Mouse (Mus musculus): ENCODE measurements around the gene Dcbld2. TPM values are rescaled to one million over a fixed set of nuclear protein-coding genes. Genes with fewer than 3 reads are reported as not detected.
"Not testable (repeated sequence)": the region's sequence is repeated elsewhere in the genome, so short reads cannot be mapped to it uniquely, and the experiment has no call there.

The Dcbld2 gene
- total and polyA plus RNA-seq, 2 experiments from 2014 or later: 3.7 to 37.1 TPM

DNA sequence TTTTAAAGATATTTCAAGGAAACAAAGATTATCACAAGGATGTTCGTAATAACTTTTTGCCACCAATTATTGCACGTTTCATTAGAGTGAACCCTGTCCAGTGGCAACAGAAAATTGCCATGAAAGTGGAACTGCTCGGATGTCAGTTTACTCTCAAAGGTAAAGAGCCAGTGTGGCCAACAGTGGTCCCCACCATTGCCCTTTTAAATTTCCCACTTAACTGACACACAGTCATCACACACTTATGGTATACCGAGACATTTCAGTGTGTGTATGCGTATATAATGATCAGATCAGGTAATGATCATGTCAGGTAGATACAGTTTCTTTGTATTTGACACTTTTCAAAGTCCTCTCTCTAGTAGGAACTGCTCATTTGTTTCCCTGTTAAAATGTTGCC is 46.9 kb downstream of the Dcbld2 start:
- 88% methylated on average over 5 of the region's 5 CpGs for WGBS

DNA sequence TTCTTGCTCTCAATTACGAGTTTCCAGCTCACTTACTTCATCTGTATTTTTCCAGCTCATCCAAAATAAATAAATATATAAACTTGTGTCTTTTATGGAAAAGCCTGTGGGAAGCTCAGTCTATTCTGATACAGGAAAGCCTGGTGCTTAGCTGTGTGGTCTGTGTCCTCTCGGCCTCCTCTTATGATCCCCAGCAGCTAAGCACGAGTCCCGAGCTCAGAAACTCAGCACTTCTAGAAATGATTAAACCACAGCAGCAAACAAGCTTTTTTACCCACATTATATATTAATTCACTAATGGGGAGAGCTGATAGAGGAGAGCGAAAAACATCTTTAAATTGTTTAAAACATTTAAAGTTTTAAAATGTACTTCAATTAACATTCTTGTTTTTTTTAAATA is 48.2 kb downstream of the Dcbld2 start:
- Histone ChIP-seq H3K9me3 (ENCODE audit: low read length) (no peaks in the 10 kb centered on the region), H3K27ac (no peak overlapping the region), H3K27me3 (ENCODE audit: insufficient read depth, low read length) (no peaks in the 10 kb centered on the region), H3K36me3 (ENCODE audit: insufficient read depth, low read length) (peaks cover 7% of the 10 kb centered on the region), H3K4me3 (ENCODE audit: low read length) (no peak overlapping the region), H3K4me2 (ENCODE audit: low read depth, low read length) (no peak overlapping the region), H3K4me1 (ENCODE audit: insufficient read depth, low read length) (no peaks in the 10 kb centered on the region), H3K9ac (replicated peaks; ENCODE audit: low read length) (no peak overlapping the region)
- DNase-seq (ENCODE audit: low spot score): no peak
- no peak for ATAC-seq
- TF ChIP-seq CTCF (IDR thresholded peaks at IDR 0.05; ENCODE audit: low read depth): no peak
- WGBS: 88% methylated on average over 5 of the region's 5 CpGs

More for the DNA sequence above, 46.9 kb downstream of the Dcbld2 start:
- H3K4me1 ChIP-seq (ENCODE audit: insufficient read depth, low read length): no peaks in the 10 kb centered on the region
- H3K27ac ChIP-seq: no peak overlapping the region
- no peak overlapping the region for H3K9ac ChIP-seq (replicated peaks; ENCODE audit: low read length)
- no peaks in the 10 kb centered on the region for H3K27me3 ChIP-seq (ENCODE audit: insufficient read depth, low read length)
- H3K9me3 ChIP-seq (ENCODE audit: low read length): no peaks in the 10 kb centered on the region
- 0 out of 2 replicates have a peak, but pooled peaks cover 5% of the 10 kb centered on the region for H3K36me3 ChIP-seq (ENCODE audit: insufficient read depth, low read length)
- TF ChIP-seq CTCF (IDR thresholded peaks at IDR 0.05; ENCODE audit: low read depth): no peak
- ATAC-seq (no peak), DNase-seq (ENCODE audit: low spot score) (no peak)
- no peak overlapping the region for H3K4me3 ChIP-seq (ENCODE audit: low read length)
- H3K4me2 ChIP-seq (ENCODE audit: low read depth, low read length): no peak overlapping the region

DNA sequence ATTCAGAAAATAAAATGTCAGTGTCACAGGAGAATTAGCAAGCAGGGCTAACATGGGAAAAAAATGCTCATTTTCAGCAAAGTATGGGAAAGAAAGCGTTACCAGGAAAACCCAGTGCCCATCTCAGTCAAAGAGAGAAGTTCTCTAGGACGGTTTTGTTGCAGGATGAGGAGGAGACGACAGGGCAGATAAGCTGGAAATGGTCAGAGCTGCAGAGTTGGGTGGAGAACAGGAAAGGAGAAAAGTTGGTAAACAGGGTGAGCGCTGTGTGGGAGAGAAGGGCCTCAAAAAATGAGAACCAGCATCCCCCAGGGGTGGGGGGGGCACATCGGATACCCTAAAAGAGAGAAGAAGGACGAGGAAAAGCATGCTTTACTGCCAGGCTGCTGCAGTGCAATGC is 48.7 kb downstream of the Dcbld2 start:
- Histone ChIP-seq H3K9ac (replicated peaks; ENCODE audit: low read length) (no peak overlapping the region), H3K4me1 (ENCODE audit: insufficient read depth, low read length) (no peaks in the 10 kb centered on the region), H3K36me3 (ENCODE audit: insufficient read depth, low read length) (peaks cover 7% of the 10 kb centered on the region), H3K4me3 (ENCODE audit: low read length) (no peak overlapping the region), H3K4me2 (ENCODE audit: low read depth, low read length) (no peak overlapping the region), H3K9me3 (ENCODE audit: low read length) (no peaks in the 10 kb centered on the region), H3K27ac (no peak overlapping the region), H3K27me3 (ENCODE audit: insufficient read depth, low read length) (no peaks in the 10 kb centered on the region)
- WGBS: 94% methylated on average over 6 of the region's 6 CpGs
- TF ChIP-seq CTCF (IDR thresholded peaks at IDR 0.05; ENCODE audit: low read depth): no peak
- ATAC-seq (no peak), DNase-seq (ENCODE audit: low spot score) (no peak)

DNA sequence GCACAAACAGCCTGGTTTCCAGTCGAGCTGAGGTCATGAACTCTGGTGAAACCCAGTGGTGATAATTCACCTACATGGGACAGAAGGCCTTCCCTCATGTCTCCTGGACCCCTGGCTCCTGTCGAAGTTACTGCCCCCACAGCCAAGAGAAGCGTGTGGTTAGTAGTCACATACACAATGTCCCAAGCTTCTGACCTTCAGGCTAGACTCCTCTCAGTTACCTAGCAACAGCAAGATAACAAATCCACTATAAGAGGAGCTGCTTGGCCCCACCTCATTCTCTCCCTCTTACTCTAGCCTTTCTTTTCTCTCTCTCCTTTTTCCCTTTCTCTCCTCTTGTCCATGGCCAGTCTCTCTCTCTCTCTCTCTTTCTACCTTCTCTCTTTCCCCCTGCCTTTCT is 51.7 kb downstream of the Dcbld2 start:
- not testable (repeated sequence) for H3K27ac ChIP-seq; H3K4me2 ChIP-seq (ENCODE audit: low read depth, low read length); H3K27me3 ChIP-seq (ENCODE audit: insufficient read depth, low read length); H3K9me3 ChIP-seq (ENCODE audit: low read length); ATAC-seq; H3K9ac ChIP-seq (replicated peaks; ENCODE audit: low read length); DNase-seq (ENCODE audit: low spot score); H3K4me1 ChIP-seq (ENCODE audit: insufficient read depth, low read length); H3K4me3 ChIP-seq (ENCODE audit: low read length)
- peaks cover 12% of the 10 kb centered on the region for H3K36me3 ChIP-seq (ENCODE audit: insufficient read depth, low read length)
- WGBS: 62% methylated on average over 3 of the region's 3 CpGs

DNA sequence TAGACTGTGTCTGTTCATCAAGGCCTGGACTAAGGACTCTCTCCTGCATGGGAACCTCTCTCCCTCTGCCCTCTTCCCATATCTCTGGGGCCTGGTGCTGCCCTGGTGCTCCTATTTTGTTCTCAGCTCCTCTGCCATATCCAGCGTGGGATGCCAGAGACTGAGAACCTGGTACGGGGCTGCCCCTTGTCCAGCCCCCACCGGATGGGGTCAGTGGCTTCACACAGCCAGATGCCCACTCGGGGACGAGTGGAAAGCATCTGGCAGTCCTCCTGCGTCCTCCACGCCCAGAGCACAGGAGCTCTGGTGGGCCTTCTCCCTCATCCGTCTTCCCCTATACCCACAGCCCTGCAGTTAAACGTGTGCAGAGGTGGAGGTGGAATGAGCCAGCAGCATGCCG is 52.1 kb downstream of the Dcbld2 start:
- no peaks in the 10 kb centered on the region for H3K27me3 ChIP-seq (ENCODE audit: insufficient read depth, low read length)
- no peak overlapping the region for H3K4me3 ChIP-seq (ENCODE audit: low read length)
- no peak overlapping the region for H3K27ac ChIP-seq
- DNase-seq (ENCODE audit: low spot score) (no peak), ATAC-seq (no peak)
- H3K9me3 ChIP-seq (ENCODE audit: low read length): no peaks in the 10 kb centered on the region
- no peak overlapping the region for H3K4me2 ChIP-seq (ENCODE audit: low read depth, low read length)
- 89% methylated on average over 10 of the region's 10 CpGs for WGBS
- no peak overlapping the region for H3K9ac ChIP-seq (replicated peaks; ENCODE audit: low read length)
- H3K36me3 ChIP-seq (ENCODE audit: insufficient read depth, low read length): peaks cover 16% of the 10 kb centered on the region
- TF ChIP-seq CTCF (IDR thresholded peaks at IDR 0.05; ENCODE audit: low read depth): no peak
- no peaks in the 10 kb centered on the region for H3K4me1 ChIP-seq (ENCODE audit: insufficient read depth, low read length)

DNA sequence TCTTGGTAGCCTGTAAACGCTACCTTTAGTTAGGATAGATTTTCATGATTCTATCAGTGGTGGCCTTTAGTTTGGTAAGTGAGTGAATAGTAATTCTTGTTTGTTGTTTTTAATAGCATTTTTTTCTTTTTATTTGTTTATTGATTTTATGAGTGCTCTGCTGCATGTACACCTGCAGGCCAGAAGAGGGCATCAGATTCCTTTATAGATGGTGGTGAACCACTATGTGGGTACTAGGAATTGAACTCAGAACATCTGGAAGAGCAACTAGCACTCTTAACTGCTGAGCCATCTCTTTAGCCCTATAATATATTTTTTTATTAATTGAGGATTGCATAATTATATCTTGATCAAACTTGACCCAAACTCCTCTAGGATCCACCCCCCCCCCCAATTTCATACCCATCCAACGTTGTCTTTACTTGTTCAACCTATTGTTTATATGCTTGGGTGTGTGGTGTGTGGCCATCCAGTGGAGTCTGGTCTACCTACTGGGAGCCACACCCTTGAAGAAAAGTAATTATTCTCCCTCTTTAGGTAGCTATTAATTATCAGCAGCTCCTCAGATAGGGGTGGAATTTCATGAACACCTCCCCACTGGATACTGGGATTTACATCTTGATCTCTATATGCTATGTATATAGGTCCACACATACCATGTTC is 53.7 kb downstream of the Dcbld2 start:
- Histone ChIP-seq H3K4me1 (ENCODE audit: insufficient read depth, low read length) (no peaks in the 10 kb centered on the region), H3K4me2 (ENCODE audit: low read depth, low read length) (no peak overlapping the region), H3K9ac (replicated peaks; ENCODE audit: low read length) (no peak overlapping the region), H3K27ac (no peak overlapping the region), H3K9me3 (ENCODE audit: low read length) (no peaks in the 10 kb centered on the region), H3K27me3 (ENCODE audit: insufficient read depth, low read length) (no peaks in the 10 kb centered on the region), H3K4me3 (ENCODE audit: low read length) (no peak overlapping the region), H3K36me3 (ENCODE audit: insufficient read depth, low read length) (peaks cover 19% of the 10 kb centered on the region)
- 91% methylated on average over 2 of the region's 2 CpGs for WGBS
- peak; percentile 60 for TF ChIP-seq CTCF (IDR thresholded peaks at IDR 0.05; ENCODE audit: low read depth)
- DNase-seq (ENCODE audit: low spot score) (no peak), ATAC-seq (no peak)

DNA sequence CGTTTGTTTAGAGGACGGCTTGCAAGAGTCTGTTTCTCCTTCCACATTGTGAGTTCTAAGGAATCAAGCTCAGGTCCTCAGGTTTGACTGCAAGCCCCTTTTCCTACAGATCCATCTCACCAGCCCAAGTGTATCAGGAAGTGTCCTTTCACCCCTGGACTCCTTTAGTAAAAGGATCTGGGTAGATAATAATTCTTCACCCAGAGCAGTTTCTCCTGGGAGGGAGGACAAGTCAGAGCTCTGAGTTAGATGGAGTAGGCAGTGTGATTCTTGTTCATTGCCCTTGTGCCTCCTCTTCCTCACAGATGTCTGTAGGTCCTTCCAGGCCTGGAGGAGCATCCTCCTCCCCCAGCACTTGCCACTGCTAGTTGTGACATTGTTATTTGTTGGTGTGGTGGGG is 54.3 kb downstream of the Dcbld2 start:
- Histone ChIP-seq H3K4me3 (ENCODE audit: low read length) (no peak overlapping the region), H3K9me3 (ENCODE audit: low read length) (no peaks in the 10 kb centered on the region), H3K27me3 (ENCODE audit: insufficient read depth, low read length) (no peaks in the 10 kb centered on the region), H3K9ac (replicated peaks; ENCODE audit: low read length) (no peak overlapping the region), H3K36me3 (ENCODE audit: insufficient read depth, low read length) (peaks cover 24% of the 10 kb centered on the region), H3K27ac (no peak overlapping the region), H3K4me1 (ENCODE audit: insufficient read depth, low read length) (no peaks in the 10 kb centered on the region), H3K4me2 (ENCODE audit: low read depth, low read length) (no peak overlapping the region)
- no peak for ATAC-seq
- no peak for TF ChIP-seq CTCF (IDR thresholded peaks at IDR 0.05; ENCODE audit: low read depth)
- 90% methylated on average over 2 of the region's 2 CpGs for WGBS
- no peak for DNase-seq (ENCODE audit: low spot score)
